Mouse (Mus musculus) hindbrain, embryonic 14.5 days (tissue): ENCODE measurements around the gene Stard3. TPM values are rescaled to one million over a fixed set of nuclear protein-coding genes. Genes with fewer than 3 reads are reported as not detected.

Experiments
- ATAC-seq: fragments of 200-750 bp; cut with Nextera tagmentation; 2 replicates; pipeline ENCODE4 v1.8.0; 2017; ENCODE audit warnings: moderate number of reproducible peaks, mild to moderate bottlenecking, moderate TSS enrichment, moderate library complexity; ENCODE audit not compliant: low FRiP score
- DNase-seq: peaks from one replicate; pipeline ENCODE4 v3.0.0-alpha.2; 2015; ENCODE audit warnings: low spot score
- H3K27ac ChIP-seq: fragments of 300-500 bp; sonication (generic); 2 replicates; pipeline ENCODE4 v1.5.1; 2014; ENCODE audit warnings: mild to moderate bottlenecking, moderate library complexity
- H3K27me3 ChIP-seq: fragments of 300-500 bp; sonication (generic); 2 replicates; pipeline ENCODE4 v1.6.1; 2014; ENCODE audit warnings: mild to moderate bottlenecking, low read length, mixed read lengths; ENCODE audit not compliant: control insufficient read depth, insufficient read depth
- H3K36me3 ChIP-seq: fragments of 300-500 bp; sonication (generic); replicated peaks from 2 replicates; pipeline ENCODE4 v1.6.1; 2014; ENCODE audit not compliant: control insufficient read depth, insufficient read depth
- H3K4me1 ChIP-seq: fragments of 300-500 bp; sonication (generic); replicated peaks from 2 replicates; pipeline ENCODE4 v1.6.1; 2014; ENCODE audit warnings: antibody characterized with exemption, low read length, mixed read lengths; ENCODE audit not compliant: control insufficient read depth, insufficient read depth
- H3K4me2 ChIP-seq: fragments of 300-500 bp; sonication (generic); replicated peaks from 2 replicates; pipeline ENCODE4 v1.6.1; 2014; ENCODE audit warnings: mild to moderate bottlenecking, moderate library complexity
- H3K4me3 ChIP-seq: fragments of 300-500 bp; sonication (generic); replicated peaks from 2 replicates; pipeline ENCODE4 v1.5.1; 2014; ENCODE audit warnings: mild to moderate bottlenecking, low read length
- H3K9ac ChIP-seq: fragments of 300-500 bp; sonication (generic); 2 replicates; pipeline ENCODE4 v1.6.1; 2014
- H3K9me3 ChIP-seq: fragments of 300-500 bp; sonication (generic); 2 replicates; pipeline ENCODE4 v1.6.1; 2016; ENCODE audit warnings: low read length; ENCODE audit not compliant: control insufficient read depth
- WGBS: fragments of 180-500 bp; shearing (Covaris S2); extraction: QIAGEN DNeasy Blood & Tissue Kit; methylation state at CpG from one replicate; pipeline ENCODE4 v1.1.7; 2014; 5-methylcytosine and 5-hydroxymethylcytosine counted together
- polyA plus RNA-seq: library from polyadenylated mRNA; unstranded; fragments of >200 nt; fragmentation: Nextera tagmentation; extraction: Ambion mirVana; gene quantifications from 2 replicates; pipeline ENCODE4 v1.2.1, GENCODE M21; 2014

Gene Stard3
- polyA plus RNA-seq, 1 experiment from 2014 or later = 33.9 TPM

DNA sequence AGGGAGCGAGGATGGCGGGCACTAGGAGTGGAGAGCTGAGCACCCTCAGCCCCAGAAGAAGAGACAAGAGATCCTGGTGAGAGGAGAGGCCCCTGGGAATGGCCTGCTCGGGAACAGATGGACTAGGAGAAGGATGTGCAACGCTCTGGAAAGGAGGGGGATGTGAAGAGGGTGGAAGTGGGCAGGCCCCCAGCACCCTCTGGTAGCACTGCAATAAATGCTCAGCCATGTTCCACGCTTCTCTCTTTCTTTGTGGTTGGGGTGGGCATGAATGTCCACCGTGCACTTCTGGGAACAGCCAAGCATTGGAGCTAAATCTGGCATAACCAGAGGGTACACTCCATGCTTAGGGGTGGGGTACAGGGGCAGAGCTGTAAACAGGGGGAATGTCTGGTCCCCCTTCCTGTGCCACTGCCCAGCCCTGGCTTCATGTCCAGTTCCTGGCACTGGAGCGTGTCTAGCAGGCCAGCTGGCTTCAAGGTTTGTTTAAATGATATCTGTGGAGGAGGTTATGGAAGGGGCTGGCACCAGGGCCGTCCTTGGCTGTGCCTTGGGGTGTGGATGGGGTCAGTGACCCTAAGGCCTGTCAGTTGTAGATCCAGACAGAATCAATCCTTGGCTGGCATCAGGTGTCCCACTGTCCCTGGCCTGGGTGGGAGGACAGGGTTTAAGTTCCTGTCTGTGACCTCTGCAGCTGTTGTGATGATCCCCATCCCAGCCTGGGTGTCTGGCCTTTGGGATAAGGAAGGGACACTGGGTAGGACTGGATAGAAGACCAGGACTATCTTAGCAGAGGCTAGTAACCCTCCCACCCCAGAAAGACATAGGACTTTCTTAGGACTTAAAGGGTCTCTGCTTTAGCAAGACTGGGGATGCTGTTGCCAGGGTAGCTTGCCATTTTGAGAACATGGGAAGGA, 26.8 kb downstream of the Stard3 start:
- Histone ChIP-seq H3K27ac (no peak overlapping the region), H3K9ac (no peak overlapping the region), H3K4me1 (no peaks in the 10 kb centered on the region), H3K4me3 (no peak overlapping the region), H3K36me3 (peaks cover 8% of the 10 kb centered on the region), H3K4me2 (no peak overlapping the region), H3K27me3 (peaks cover 21% of the 10 kb centered on the region; the same call in 1 of the 2 replicates), H3K9me3 (no peaks in the 10 kb centered on the region)
- ATAC-seq (no peak), DNase-seq (no peak)
- WGBS = 71% methylated on average over 8 of the region's 8 CpGs

DNA sequence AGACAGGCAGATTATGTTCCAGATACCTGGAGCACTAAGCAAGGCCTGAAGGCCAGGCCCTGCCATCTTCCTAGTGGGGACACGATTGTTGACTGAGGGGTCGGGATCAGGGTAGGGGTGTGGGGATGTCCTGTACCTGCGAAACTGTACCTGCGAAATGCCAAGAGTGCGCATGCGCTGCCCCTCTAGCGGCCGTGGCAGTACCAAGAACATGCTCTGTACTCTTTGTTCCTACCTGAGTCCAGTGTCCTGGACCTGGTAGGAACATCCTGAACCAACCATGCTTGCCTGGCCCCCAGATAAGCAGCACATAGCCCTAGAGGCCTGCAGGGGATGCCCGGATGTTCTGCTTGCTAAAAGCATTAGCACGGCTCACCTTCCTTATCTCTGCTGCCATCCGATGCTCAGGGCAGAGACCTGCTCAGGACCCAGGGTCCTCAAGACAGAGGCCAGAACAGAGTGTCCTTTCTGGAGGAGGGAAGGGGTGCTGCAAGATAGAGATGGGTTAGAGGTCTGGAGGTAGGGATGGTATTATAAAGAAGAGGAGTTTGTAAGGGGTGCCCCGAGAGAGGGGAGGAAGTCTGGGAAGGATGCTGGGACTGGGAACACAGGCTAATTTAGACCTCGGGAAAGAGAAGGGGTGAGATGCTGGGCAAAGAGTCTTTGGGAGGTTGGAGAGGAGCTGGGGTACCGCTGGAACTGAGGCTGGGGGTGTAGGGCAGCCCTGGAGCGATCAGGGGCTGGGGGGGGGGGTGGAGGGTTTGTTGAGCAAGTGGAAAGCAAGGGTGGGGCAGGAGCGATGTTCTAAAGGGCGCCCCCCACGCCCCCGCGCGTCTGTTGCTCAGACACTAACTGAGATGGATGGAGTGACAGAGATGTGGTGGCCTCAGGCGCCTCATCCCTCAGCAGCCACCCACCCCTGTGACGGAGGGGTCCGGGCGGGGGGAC, 27.7 kb downstream of the Stard3 start, which contains the start of gene Pnmt:
Pnmt (plus strand) TSS at position 813 of the 948 bp plus-strand sequence.
- Histone ChIP-seq H3K4me3 (no peak within 1 kb of the TSS), H3K27me3 (peaks cover 21% of the 10 kb centered on the region; the same call in 1 of the 2 replicates), H3K27ac (no peak within 1 kb of the TSS), H3K9ac (no peak within 1 kb of the TSS), H3K4me2 (0 out of 2 replicates have a peak within 1 kb of the TSS, but pooled peaks have one; percentile 16), H3K4me1 (no peaks in the 10 kb centered on the region), H3K36me3 (0 out of 2 replicates have a peak, but pooled peaks cover under 1% of the 10 kb centered on the region), H3K9me3 (no peaks in the 10 kb centered on the region)
- DNase-seq (no peak), ATAC-seq (no peak)
- WGBS = 56% methylated on average over 25 of the region's 25 CpGs

DNA sequence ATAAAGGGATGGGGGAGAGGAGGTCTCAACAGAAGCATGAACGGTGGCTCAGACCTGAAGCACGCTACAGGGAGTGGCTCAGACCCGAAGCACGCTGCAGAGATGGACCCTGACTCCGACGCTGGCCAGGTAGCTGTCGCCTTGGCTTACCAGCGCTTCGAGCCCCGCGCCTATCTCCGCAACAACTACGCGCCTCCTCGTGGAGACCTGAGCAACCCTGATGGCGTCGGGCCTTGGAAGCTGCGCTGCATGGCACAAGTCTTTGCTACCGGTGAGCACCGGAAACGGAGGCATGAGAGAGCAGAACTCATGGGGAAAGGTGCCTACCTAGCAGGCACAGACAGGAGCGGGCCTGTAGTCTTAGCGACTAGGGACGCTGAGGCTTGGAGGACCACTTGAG, 28.4 kb downstream of the Stard3 start:
- H3K27me3 ChIP-seq = peaks cover 21% of the 10 kb centered on the region; the same call in 1 of the 2 replicates
- no peak overlapping the region for H3K27ac ChIP-seq
- H3K4me1 ChIP-seq = no peaks in the 10 kb centered on the region
- ATAC-seq = no peak
- H3K4me2 ChIP-seq = 0 out of 2 replicates have a peak overlapping the region, but pooled peaks have one; percentile 16
- DNase-seq = peak; percentile 26
- H3K9me3 ChIP-seq = no peaks in the 10 kb centered on the region
- H3K36me3 ChIP-seq = no peaks in the 10 kb centered on the region
- 17% methylated on average over 24 of the region's 24 CpGs for WGBS
- H3K9ac ChIP-seq = no peak overlapping the region
- H3K4me3 ChIP-seq = no peak overlapping the region

DNA sequence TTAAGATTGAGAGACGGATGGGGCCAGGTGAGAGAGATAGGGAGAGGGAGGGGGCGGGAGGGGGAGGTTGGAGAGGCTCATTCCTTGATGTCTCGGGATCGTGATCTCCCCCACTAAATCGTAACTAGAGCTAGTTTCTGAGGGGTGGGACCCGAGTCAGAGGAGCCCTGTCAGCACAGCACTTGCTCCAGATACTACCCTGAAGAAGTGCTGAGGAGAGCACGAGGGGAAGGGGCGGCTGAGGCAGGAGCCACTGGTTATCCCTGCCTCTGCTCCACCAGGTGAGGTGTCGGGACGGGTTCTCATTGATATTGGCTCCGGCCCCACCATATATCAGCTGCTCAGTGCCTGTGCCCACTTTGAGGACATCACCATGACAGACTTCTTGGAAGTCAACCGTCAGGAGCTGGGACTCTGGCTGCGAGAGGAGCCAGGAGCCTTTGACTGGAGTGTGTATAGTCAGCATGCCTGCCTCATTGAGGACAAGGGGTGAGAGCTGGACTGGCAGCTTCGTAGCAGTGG, 28.9 kb downstream of the Stard3 start:
- ATAC-seq = no peak
- Histone ChIP-seq H3K9me3 (no peaks in the 10 kb centered on the region), H3K9ac (no peak overlapping the region), H3K4me1 (no peaks in the 10 kb centered on the region), H3K36me3 (no peaks in the 10 kb centered on the region), H3K4me3 (no peak overlapping the region), H3K27ac (no peak overlapping the region), H3K4me2 (no peak overlapping the region), H3K27me3 (peaks cover 21% of the 10 kb centered on the region; the same call in 1 of the 2 replicates)
- no peak for DNase-seq
- 59% methylated on average over 13 of the region's 14 CpGs for WGBS

DNA sequence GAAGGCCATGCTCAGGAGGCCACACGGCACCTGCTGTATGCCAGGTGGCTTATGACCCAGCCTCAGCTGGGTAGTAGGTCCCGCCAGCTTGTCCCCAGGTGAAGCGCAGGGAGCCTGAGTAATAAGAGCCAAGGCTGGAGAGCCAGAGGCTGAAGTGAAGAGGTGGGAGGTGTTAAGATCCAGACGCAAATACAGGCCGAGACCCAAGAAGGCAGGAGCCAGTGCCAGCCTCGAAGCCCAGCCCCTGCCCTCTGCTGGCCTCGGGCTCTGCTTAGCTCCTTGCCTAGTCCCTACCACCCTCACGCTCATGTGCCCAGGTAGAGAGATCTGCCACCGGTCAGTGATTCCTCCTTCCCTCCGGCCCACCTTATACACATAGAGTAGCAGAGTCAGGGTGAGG, 30.1 kb downstream of the Stard3 start:
- WGBS = 77% methylated on average over 10 of the region's 10 CpGs
- H3K4me1 ChIP-seq = no peaks in the 10 kb centered on the region

DNA sequence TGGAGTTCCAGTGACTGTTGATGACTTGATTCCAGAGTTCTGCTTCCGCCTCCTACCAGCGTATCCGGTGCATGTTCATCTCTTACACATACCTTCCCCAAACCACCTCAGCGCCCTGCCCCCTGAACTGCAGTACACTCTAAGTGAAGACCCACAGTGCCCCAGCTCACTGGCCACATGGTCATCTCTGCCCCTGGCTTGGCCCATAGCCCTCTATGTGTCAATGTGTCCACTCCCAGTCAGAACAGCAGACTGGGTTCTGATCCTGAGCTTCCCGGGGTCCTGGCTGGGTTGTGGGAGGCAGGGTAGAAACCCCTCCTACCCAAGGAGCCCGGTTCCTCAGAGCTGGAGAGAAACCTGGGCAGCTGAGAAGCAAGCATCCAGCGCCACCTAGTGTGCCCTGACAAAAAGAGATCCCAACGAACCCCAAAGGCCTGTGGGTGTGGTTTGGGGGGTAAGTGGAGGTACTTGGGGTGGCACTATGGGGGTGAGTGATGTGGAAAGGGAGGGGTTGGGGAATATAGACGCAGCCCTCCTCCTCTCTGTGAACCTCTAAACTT, 31.1 kb downstream of the Stard3 start:
- Histone ChIP-seq H3K27me3 (peaks cover 21% of the 10 kb centered on the region; the same call in 1 of the 2 replicates), H3K36me3 (no peaks in the 10 kb centered on the region), H3K4me1 (0 out of 2 replicates have a peak, but pooled peaks cover 3% of the 10 kb centered on the region), H3K9ac (no peak overlapping the region), H3K27ac (no peak overlapping the region), H3K4me2 (no peak overlapping the region), H3K9me3 (no peaks in the 10 kb centered on the region), H3K4me3 (no peak overlapping the region)
- 20% methylated on average over 9 of the region's 9 CpGs for WGBS
- DNase-seq (peak; percentile 52), ATAC-seq (no peak)

More for the DNA sequence above, 30.1 kb downstream of the Stard3 start:
- Histone ChIP-seq H3K9me3 (no peaks in the 10 kb centered on the region), H3K36me3 (no peaks in the 10 kb centered on the region), H3K27ac (no peak overlapping the region), H3K4me2 (no peak overlapping the region), H3K4me3 (no peak overlapping the region), H3K27me3 (peaks cover 21% of the 10 kb centered on the region; the same call in 1 of the 2 replicates), H3K9ac (no peak overlapping the region)
- ATAC-seq = no peak
- no peak for DNase-seq

DNA sequence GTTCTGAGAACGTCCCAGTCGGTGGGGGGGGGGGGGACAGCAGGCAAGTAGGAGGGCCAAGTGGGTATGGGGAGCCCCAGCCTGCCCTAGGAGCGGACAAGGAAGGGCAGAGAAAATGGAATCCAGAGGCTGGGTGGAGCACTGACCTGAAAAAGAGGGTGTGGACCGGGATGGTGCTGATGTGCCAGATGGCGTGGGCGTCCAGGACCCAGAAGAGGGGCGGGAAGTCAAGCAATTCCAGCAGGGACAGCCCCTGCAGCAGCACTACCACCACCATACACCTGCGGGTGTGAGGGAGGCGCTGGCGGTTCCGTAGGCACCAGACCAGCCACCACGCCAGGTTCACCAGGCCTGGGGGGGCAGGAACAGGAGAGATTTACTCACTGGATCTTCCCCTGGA, 32.0 kb downstream of the Stard3 start:
- Histone ChIP-seq H3K4me3 (no peak overlapping the region), H3K27ac (no peak overlapping the region), H3K36me3 (no peaks in the 10 kb centered on the region), H3K9me3 (no peaks in the 10 kb centered on the region), H3K4me1 (0 out of 2 replicates have a peak, but pooled peaks cover 4% of the 10 kb centered on the region), H3K9ac (no peak overlapping the region), H3K4me2 (no peak overlapping the region), H3K27me3 (peaks cover 21% of the 10 kb centered on the region; the same call in 1 of the 2 replicates)
- 77% methylated on average over 12 of the region's 12 CpGs for WGBS
- no peak for DNase-seq
- ATAC-seq = no peak

DNA sequence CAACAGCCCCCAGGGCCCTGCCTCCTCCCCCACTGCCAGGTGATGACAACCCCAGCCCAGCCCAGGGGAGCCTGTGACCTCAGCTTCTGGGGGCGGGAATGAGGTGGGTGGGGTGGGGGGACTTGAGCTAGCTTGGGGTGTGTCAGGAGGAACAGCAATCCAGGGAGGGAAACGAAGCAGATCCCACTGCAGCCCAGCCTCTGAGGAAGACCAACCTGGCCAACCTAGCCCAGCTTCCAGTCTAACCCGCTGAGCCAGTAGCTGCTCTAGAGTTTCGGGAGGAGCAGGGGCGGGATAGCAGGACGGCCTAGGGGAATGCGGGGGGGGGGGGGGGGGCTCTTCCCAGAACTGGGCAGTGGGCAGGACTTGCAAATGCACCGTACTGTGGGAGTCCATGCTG, 33.9 kb downstream of the Stard3 start:
- H3K4me2 ChIP-seq = no peak overlapping the region
- WGBS = 23% methylated on average over 5 of the region's 8 CpGs
- no peak for ATAC-seq
- no peaks in the 10 kb centered on the region for H3K36me3 ChIP-seq
- no peaks in the 10 kb centered on the region for H3K9me3 ChIP-seq
- no peak overlapping the region for H3K27ac ChIP-seq
- no peak overlapping the region for H3K9ac ChIP-seq
- H3K4me1 ChIP-seq = 0 out of 2 replicates have a peak, but pooled peaks cover 4% of the 10 kb centered on the region
- DNase-seq = no peak
- no peak overlapping the region for H3K4me3 ChIP-seq
- peaks cover 16% of the 10 kb centered on the region; the same call in 1 of the 2 replicates for H3K27me3 ChIP-seq
